Mouse (Mus musculus): ENCODE measurements at regions not wholly inside any gene's neighbourhood (a gene's known extent, or its start where the extent isn't known, plus 50 kb on each side); places are given as distances from the start of the nearest gene placed in this dataset.

DNA sequence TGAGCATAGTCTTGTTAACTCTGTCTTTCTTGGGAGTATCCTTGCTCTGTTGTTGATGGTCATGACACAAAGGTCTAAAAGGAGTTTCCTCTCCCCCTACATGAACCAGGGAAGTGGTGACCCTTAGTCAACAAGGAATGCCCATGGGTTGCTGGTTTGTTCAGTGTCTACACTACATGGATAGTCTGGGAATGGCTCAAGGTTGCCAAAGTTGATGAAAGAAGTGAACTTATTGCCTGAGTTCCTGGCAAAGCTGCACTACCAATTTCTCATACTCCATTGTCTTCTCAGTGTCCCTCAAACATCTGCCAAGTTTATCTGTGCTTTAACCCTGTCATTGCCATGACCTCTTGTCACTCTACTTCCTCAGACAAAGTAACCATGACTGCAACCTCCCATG is 49.9 kb upstream of the Cd93 start:
- no peak overlapping the region for H3K4me3 ChIP-seq (ENCODE audit: low read length)
- no peak for ATAC-seq (ENCODE audit: low FRiP score, low TSS enrichment)
- H3K27ac ChIP-seq (ENCODE audit: low read depth, low read length), result no peak overlapping the region
- H3K4me1 ChIP-seq (ENCODE audit: control insufficient read depth, insufficient read depth, low read length), result no peaks in the 10 kb centered on the region
- H3K27me3 ChIP-seq (ENCODE audit: control insufficient read depth, insufficient read depth, low read length), result no peaks in the 10 kb centered on the region
- H3K36me3 ChIP-seq (ENCODE audit: control insufficient read depth, insufficient read depth, low read length), result no peaks in the 10 kb centered on the region
- H3K9me3 ChIP-seq (ENCODE audit: control insufficient read depth, low read length), result no peaks in the 10 kb centered on the region
- no peak overlapping the region for H3K4me2 ChIP-seq (replicated peaks; ENCODE audit: low read depth, low read length)
- H3K9ac ChIP-seq (ENCODE audit: low read depth, low read length), result no peak overlapping the region

Measured in kidney, embryonic 14.5 days (tissue).